Mouse (Mus musculus): ENCODE measurements around the gene Alpi. TPM values are rescaled to one million over a fixed set of nuclear protein-coding genes. Genes with fewer than 3 reads are reported as not detected.
A peak's percentile ranks its signal among the peaks of the same experiment; 100 is the strongest.

Alpi gene
- polyA plus RNA-seq, 2 experiments: not detected

- Histone ChIP-seq H3K27ac (no peak overlapping the region), H3K4me2 (ENCODE audit: low read depth) (no peak overlapping the region), H3K9me3 (ENCODE audit: control insufficient read depth, low read length) (no peaks in the 10 kb centered on the region), H3K9ac (replicated peaks) (no peak overlapping the region), H3K36me3 (replicated peaks; ENCODE audit: control insufficient read depth, insufficient read depth, low read depth) (no peaks in the 10 kb centered on the region), H3K4me1 (replicated peaks; ENCODE audit: control insufficient read depth in 2 of 2, insufficient read depth in 2 of 2, low read length in 1 of 2) (no peaks in the 10 kb centered on the region), H3K27me3 (ENCODE audit: control insufficient read depth, insufficient read depth, low read length) (peaks cover 15% of the 10 kb centered on the region), H3K4me3 (ENCODE audit: insufficient read depth in 1 of 2, low read depth in 2 of 2, low read length in 2 of 2) (no peak overlapping the region)
- ATAC-seq (ENCODE audit: insufficient read depth): no peak
- no peak for TF ChIP-seq CTCF (IDR thresholded peaks at IDR 0.05; ENCODE audit: low read depth)
- no peak for TF ChIP-seq EP300 (IDR thresholded peaks at IDR 0.05; ENCODE audit: low read depth)
- no peak for DNase-seq (ENCODE audit: low read depth in 3 of 3, low spot score in 3 of 3)
- WGBS (ENCODE audit: insufficient replicate concordance): 54% methylated on average over 4 of the region's 4 CpGs
Observed at GRCm38 (mm10) chr1:87131803-87132202, 30.4 kb upstream of the Alpi start.

GRCm38 (mm10) chr1:87127206-87128030, 26.0 kb upstream of the Alpi start:
- Histone ChIP-seq H3K9me3 (ENCODE audit: control insufficient read depth, low read length) (no peaks in the 10 kb centered on the region), H3K4me3 (ENCODE audit: insufficient read depth in 1 of 2, low read depth in 2 of 2, low read length in 2 of 2) (no peak overlapping the region), H3K36me3 (replicated peaks; ENCODE audit: control insufficient read depth, insufficient read depth, low read depth) (no peaks in the 10 kb centered on the region), H3K9ac (replicated peaks) (no peak overlapping the region), H3K4me1 (replicated peaks; ENCODE audit: control insufficient read depth in 2 of 2, insufficient read depth in 2 of 2, low read length in 1 of 2) (no peaks in the 10 kb centered on the region), H3K27ac (no peak overlapping the region), H3K27me3 (ENCODE audit: control insufficient read depth, insufficient read depth, low read length) (peaks cover 19% of the 10 kb centered on the region), H3K4me2 (ENCODE audit: low read depth) (no peak overlapping the region)
- WGBS (ENCODE audit: insufficient replicate concordance): 11% methylated on average over 43 of the region's 43 CpGs
- ATAC-seq (ENCODE audit: insufficient read depth) (no peak), DNase-seq (ENCODE audit: low read depth in 3 of 3, low spot score in 3 of 3) (no peak)
- no peak for TF ChIP-seq EP300 (IDR thresholded peaks at IDR 0.05; ENCODE audit: low read depth)
- TF ChIP-seq CTCF (IDR thresholded peaks at IDR 0.05; ENCODE audit: low read depth): no peak

GRCm38 (mm10) chr1:87124673-87125072, 23.3 kb upstream of the Alpi start, which contains the start of gene Akp3:
TSS of gene Akp3 (plus strand) at chr1:87124973.
- H3K9me3 ChIP-seq (ENCODE audit: control insufficient read depth, low read length): no peaks in the 10 kb centered on the region
- H3K27ac ChIP-seq: no peak within 1 kb of the TSS
- H3K4me2 ChIP-seq (ENCODE audit: low read depth): no peak within 1 kb of the TSS
- H3K4me3 ChIP-seq (ENCODE audit: insufficient read depth in 1 of 2, low read depth in 2 of 2, low read length in 2 of 2): no peak within 1 kb of the TSS
- DNase-seq (ENCODE audit: low read depth in 3 of 3, low spot score in 3 of 3) (no peak), ATAC-seq (ENCODE audit: insufficient read depth) (no peak)
- H3K9ac ChIP-seq (replicated peaks): no peak within 1 kb of the TSS
- H3K36me3 ChIP-seq (replicated peaks; ENCODE audit: control insufficient read depth, insufficient read depth, low read depth): no peaks in the 10 kb centered on the region
- TF ChIP-seq CTCF (IDR thresholded peaks at IDR 0.05; ENCODE audit: low read depth): no peak
- TF ChIP-seq EP300 (IDR thresholded peaks at IDR 0.05; ENCODE audit: low read depth): no peak
- H3K27me3 ChIP-seq (ENCODE audit: control insufficient read depth, insufficient read depth, low read length): peaks cover 19% of the 10 kb centered on the region
- no peaks in the 10 kb centered on the region for H3K4me1 ChIP-seq (replicated peaks; ENCODE audit: control insufficient read depth in 2 of 2, insufficient read depth in 2 of 2, low read length in 1 of 2)
- WGBS (ENCODE audit: insufficient replicate concordance): 52% methylated on average over 6 of the region's 6 CpGs

GRCm38 (mm10) chr1:87114784-87115183, 13.4 kb upstream of the Alpi start:
- ATAC-seq (ENCODE audit: insufficient read depth): no peak
- Histone ChIP-seq H3K4me3 (ENCODE audit: insufficient read depth in 1 of 2, low read depth in 2 of 2, low read length in 2 of 2) (no peak overlapping the region), H3K9ac (replicated peaks) (no peak overlapping the region), H3K9me3 (ENCODE audit: control insufficient read depth, low read length) (no peaks in the 10 kb centered on the region), H3K27me3 (ENCODE audit: control insufficient read depth, insufficient read depth, low read length) (no peaks in the 10 kb centered on the region), H3K4me1 (replicated peaks; ENCODE audit: control insufficient read depth in 2 of 2, insufficient read depth in 2 of 2, low read length in 1 of 2) (no peaks in the 10 kb centered on the region), H3K4me2 (ENCODE audit: low read depth) (no peak overlapping the region), H3K36me3 (replicated peaks; ENCODE audit: control insufficient read depth, insufficient read depth, low read depth) (no peaks in the 10 kb centered on the region), H3K27ac (no peak overlapping the region)
- no peak for DNase-seq (ENCODE audit: low read depth in 3 of 3, low spot score in 3 of 3)
- WGBS (ENCODE audit: insufficient replicate concordance): 38% methylated on average over 1 of the region's 1 CpGs
- TF ChIP-seq EP300 (IDR thresholded peaks at IDR 0.05; ENCODE audit: low read depth): no peak

GRCm38 (mm10) chr1:87111719-87112354, 10.4 kb upstream of the Alpi start:
- Histone ChIP-seq H3K36me3 (replicated peaks; ENCODE audit: control insufficient read depth, insufficient read depth, low read depth) (no peaks in the 10 kb centered on the region), H3K9ac (replicated peaks) (no peak overlapping the region), H3K27me3 (ENCODE audit: control insufficient read depth, insufficient read depth, low read length) (no peaks in the 10 kb centered on the region), H3K4me2 (ENCODE audit: low read depth) (no peak overlapping the region), H3K27ac (no peak overlapping the region), H3K4me3 (ENCODE audit: insufficient read depth in 1 of 2, low read depth in 2 of 2, low read length in 2 of 2) (no peak overlapping the region), H3K4me1 (replicated peaks; ENCODE audit: control insufficient read depth in 2 of 2, insufficient read depth in 2 of 2, low read length in 1 of 2) (no peaks in the 10 kb centered on the region), H3K9me3 (ENCODE audit: control insufficient read depth, low read length) (no peaks in the 10 kb centered on the region)
- peak; percentile 55 for TF ChIP-seq CTCF (IDR thresholded peaks at IDR 0.05; ENCODE audit: low read depth)
- no peak for TF ChIP-seq EP300 (IDR thresholded peaks at IDR 0.05; ENCODE audit: low read depth)
- DNase-seq (ENCODE audit: low read depth in 3 of 3, low spot score in 3 of 3): no peak
- no peak for ATAC-seq (ENCODE audit: insufficient read depth)
- whole genome bisulfite sequencing (ENCODE audit: insufficient replicate concordance): 28% methylated on average over 9 of the region's 9 CpGs
